Mouse (Mus musculus): ENCODE results near the gene Erp44.

GRCm38 (mm10) chr4:48182115-48182806, 97.1 kb downstream of the Erp44 start:
- TF ChIP-seq POLR2A (IDR thresholded peaks at IDR 0.05; ENCODE audit: extremely low read depth, insufficient read depth, low read length) (no peak), CTCF (IDR thresholded peaks at IDR 0.05; ENCODE audit: extremely low read depth, insufficient read depth, low read length) (no peak)
